Mouse (Mus musculus): ENCODE data around the gene Cabin1.

DNA sequence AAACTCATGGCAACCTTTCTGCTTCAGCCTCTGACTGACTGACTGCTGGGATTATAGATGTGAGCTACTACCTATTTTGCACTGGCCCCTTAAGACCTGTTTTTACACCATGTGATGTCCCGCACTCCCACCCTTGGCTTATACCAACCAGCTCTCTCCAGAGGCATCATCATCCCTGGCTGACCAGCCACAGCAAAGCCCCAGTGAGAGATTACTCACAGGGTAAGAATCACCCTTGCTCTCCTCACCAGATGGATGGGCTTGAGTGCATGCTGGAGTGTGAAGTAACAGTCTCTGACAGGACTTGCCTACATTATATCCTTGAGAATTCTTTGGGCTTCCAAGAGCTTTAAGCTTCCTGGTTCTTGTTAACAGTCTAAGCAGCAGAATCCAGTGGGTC lies 94.2 kb downstream of the Cabin1 start:
- TF ChIP-seq CTCF (IDR thresholded peaks at IDR 0.05; ENCODE audit: borderline replicate concordance, extremely low read depth, insufficient read depth, insufficient read length) (no peak), POLR2A (IDR thresholded peaks at IDR 0.05; ENCODE audit: borderline replicate concordance, extremely low read depth, insufficient read depth, insufficient read length, poor library complexity, severe bottlenecking) (no peak)

All from brain, embryonic 14.5 days (tissue).